Mouse (Mus musculus) adrenal gland, postnatal 36 days (tissue): ENCODE data around the gene Mall. TPM values are rescaled to one million over a fixed set of nuclear protein-coding genes. Genes with fewer than 3 reads are reported as not detected.

Experiments
- total RNA-seq, 2 experiments: library from RNA; stranded (reverse); gene quantifications; 2 replicates each; pipeline ENCODE4 v1.2.3; 2021

The Mall gene
- total RNA-seq, 2 experiments from 2014 or later = 0.86 to 2.2 TPM

Other genes starting within 250 kb of the Mall start
- gene Kcnip3, start 207.8 kb downstream of the Mall start, total RNA-seq = 1 to 10 TPM; 4.0 to 5.3 TPM
- gene Prom2, start 188.5 kb downstream of the Mall start, total RNA-seq = under 1 TPM; 0.20 to 0.46 TPM
- 1 to 10 TPM; 3.0 to 3.2 TPM for gene Zfp661, start 142.8 kb downstream of the Mall start, total RNA-seq
- 100 to 1,000 TPM; 113 to 115 TPM for gene Mrps5, start 142.7 kb downstream of the Mall start, total RNA-seq
- gene Mal, start 73.2 kb downstream of the Mall start, total RNA-seq = 1 to 10 TPM; 6.3 to 7.9 TPM
- 10 to 100 TPM; 21.2 to 28.5 TPM for gene Nphp1, start 59.0 kb upstream of the Mall start, total RNA-seq
- gene Mtln, start 62.6 kb upstream of the Mall start, total RNA-seq = 100 to 1,000 TPM in 1 of 2 experiments, 10 to 100 TPM in 1; 82.9 to 114 TPM
- gene Bub1, start 101.9 kb upstream of the Mall start, total RNA-seq = 1 to 10 TPM; 1.8 to 2.8 TPM
- 1 to 10 TPM in 1 of 2 experiments, under 1 TPM in 1; 0.20 to 1.7 TPM for gene Acoxl, start 108.9 kb upstream of the Mall start, total RNA-seq